ENCODE assay signal across 8 mouse cellular contexts in the genomic region with DNA sequence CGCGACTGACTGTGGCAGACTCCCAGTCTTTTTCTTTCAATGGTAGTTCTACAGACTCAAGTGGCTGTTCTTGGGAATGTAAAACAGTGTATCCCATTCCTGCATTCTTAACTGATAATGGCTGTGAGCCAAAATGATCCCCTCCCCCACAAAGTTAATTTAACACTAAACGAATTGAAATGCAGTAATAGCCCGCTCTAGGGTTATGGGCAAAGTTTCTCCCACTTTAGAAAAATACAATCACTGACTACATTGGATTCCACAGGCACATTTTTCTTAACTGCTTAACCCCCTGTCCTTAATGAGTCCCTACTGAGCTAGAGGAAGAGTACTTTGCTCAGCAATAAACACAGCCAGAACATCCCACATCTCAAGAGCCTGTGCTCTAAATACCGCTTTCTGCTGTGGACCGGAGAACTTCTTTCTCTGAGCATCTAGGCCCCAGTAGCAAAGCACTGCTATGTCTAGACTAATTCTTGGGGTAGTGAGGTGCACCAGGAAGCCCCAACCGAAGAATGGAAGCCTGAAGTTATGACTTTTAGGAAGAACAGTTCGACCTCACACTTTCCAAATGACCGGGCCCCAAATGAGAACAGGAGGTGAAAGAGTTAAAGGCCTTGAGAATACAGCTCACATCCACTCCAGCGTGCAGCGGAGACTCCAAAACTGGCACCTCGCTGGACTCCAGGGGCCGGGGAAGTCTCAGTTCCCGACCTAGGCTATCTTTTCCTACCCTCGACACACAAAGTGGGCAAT. TPM values are rescaled to one million over a fixed set of nuclear protein-coding genes. Genes with fewer than 3 reads are reported as not detected.
DNase-seq lines count a peak whose midpoint lies in the region; ATAC-seq lines count a peak whose summit lies in the region.

No protein-coding gene starts in this region.

- H3K36me3 ChIP-seq in heart, embryonic 10.5 days, result peaks cover 18% of the 10 kb centered on the region
- peaks cover 13% of the 10 kb centered on the region for H3K36me3 ChIP-seq in embryonic facial prominence, embryonic 13.5 days
- peaks cover 13% of the 10 kb centered on the region for H3K36me3 ChIP-seq in kidney, embryonic 14.5 days (ENCODE audit: control insufficient read depth, insufficient read depth, low read length)

- H3K9me3 ChIP-seq in heart, embryonic 10.5 days, result no peaks in the 10 kb centered on the region
- no peaks in the 10 kb centered on the region for H3K9me3 ChIP-seq in embryonic facial prominence, embryonic 13.5 days
- H3K9me3 ChIP-seq in kidney, embryonic 14.5 days (ENCODE audit: control insufficient read depth, low read length), result no peaks in the 10 kb centered on the region

- 7% methylated on average over 15 of the region's 15 CpGs for WGBS in heart, embryonic 10.5 days
- WGBS in embryonic facial prominence, embryonic 13.5 days, result 6% methylated on average over 15 of the region's 15 CpGs
- 7% methylated on average over 15 of the region's 15 CpGs for WGBS in kidney, embryonic 14.5 days

- H3K27me3 ChIP-seq in heart, embryonic 10.5 days (ENCODE audit: insufficient read depth, poor library complexity, severe bottlenecking), result no peaks in the 10 kb centered on the region; the same call in 1 of the 2 replicates
- H3K27me3 ChIP-seq in embryonic facial prominence, embryonic 13.5 days, result peaks cover under 1% of the 10 kb centered on the region; the same call in 1 of the 2 replicates
- no peaks in the 10 kb centered on the region for H3K27me3 ChIP-seq in kidney, embryonic 14.5 days (ENCODE audit: control insufficient read depth, insufficient read depth, low read length)

- no peak for DNase-seq in heart, embryonic 10.5 days (ENCODE audit: low spot score)
- DNase-seq in heart, postnatal 4 days, result no peak
- no peak for DNase-seq in urinary bladder, postnatal 25 days (ENCODE audit: low spot score)

- H3K4me2 ChIP-seq in embryonic facial prominence, embryonic 13.5 days, result peak overlapping the region; percentile 74
- H3K4me2 ChIP-seq in kidney, embryonic 14.5 days (replicated peaks; ENCODE audit: low read depth, low read length), result peak overlapping the region; percentile 75

- H3K4me1 ChIP-seq in heart, embryonic 10.5 days, result peaks cover 37% of the 10 kb centered on the region
- H3K4me1 ChIP-seq in embryonic facial prominence, embryonic 13.5 days, result peaks cover 31% of the 10 kb centered on the region
- H3K4me1 ChIP-seq in kidney, embryonic 14.5 days (ENCODE audit: control insufficient read depth, insufficient read depth, low read length), result peaks cover 11% of the 10 kb centered on the region

- H3K4me3 ChIP-seq in heart, embryonic 10.5 days, result peak overlapping the region; percentile 96
- peak overlapping the region; percentile 89 for H3K4me3 ChIP-seq in embryonic facial prominence, embryonic 13.5 days
- H3K4me3 ChIP-seq in kidney, embryonic 14.5 days (ENCODE audit: low read length), result peak overlapping the region; percentile 81

- H3K27ac ChIP-seq in heart, embryonic 10.5 days, result peak overlapping the region; percentile 98
- peak overlapping the region; percentile 92 for H3K27ac ChIP-seq in embryonic facial prominence, embryonic 13.5 days
- peak overlapping the region; percentile 91 for H3K27ac ChIP-seq in kidney, embryonic 14.5 days (ENCODE audit: low read depth, low read length)

- ATAC-seq in CD4-positive, CD25-positive, alpha-beta regulatory T cell, adult 4 months, result peak; percentile 6
- no peak for ATAC-seq in embryonic facial prominence, embryonic 13.5 days (ENCODE audit: insufficient number of reproducible peaks, insufficient read depth, low FRiP score, low TSS enrichment, low read depth)
- peak; percentile 17; the same call in 1 of the 2 replicates for ATAC-seq in kidney, embryonic 14.5 days (ENCODE audit: low FRiP score, low TSS enrichment)
- 0 out of 2 replicates have a peak, but pooled peaks have one; percentile 3 for ATAC-seq in monocyte, adult 5-6 weeks (replicated peaks; ENCODE audit: insufficient number of reproducible peaks, low FRiP score, low TSS enrichment, poor library complexity, severe bottlenecking)
- no peak; the same call in 1 of the 2 replicates for ATAC-seq in megakaryocyte-erythroid progenitor cell, adult 5-6 weeks (replicated peaks; ENCODE audit: low FRiP score, low TSS enrichment, poor library complexity, severe bottlenecking)

- peak overlapping the region; percentile 90 for H3K9ac ChIP-seq in embryonic facial prominence, embryonic 13.5 days
- peak overlapping the region; percentile 90 for H3K9ac ChIP-seq in kidney, embryonic 14.5 days (ENCODE audit: low read depth, low read length)

RNA-seq across cellular contexts. Expression of gene Txndc5, which starts 1.4 kb away (rescaled TPM):
- 242 and 256 TPM in 2 replicates for polyA plus RNA-seq in heart, embryonic 10.5 days (2016; fragmentation: Nextera tagmentation; extraction: Ambion mirVana)
- total RNA-seq in heart, postnatal 4 days (2021), result 10 to 100 TPM; 91.8 to 99.1 TPM
- 10 to 100 TPM; 18.1 to 18.2 TPM for polyA plus RNA-seq in CD4-positive, CD25-positive, alpha-beta regulatory T cell, adult 4 months (2017; shearing (Covaris generic))
- 225 and 237 TPM in 2 replicates for polyA plus RNA-seq in embryonic facial prominence, embryonic 13.5 days (2015; fragmentation: Nextera tagmentation; extraction: Ambion mirVana)
- polyA plus RNA-seq in kidney, embryonic 14.5 days (2014; fragmentation: Nextera tagmentation; extraction: Ambion mirVana), result 161 and 263 TPM in 2 replicates
- 47.2 to 86.3 TPM (median 48.3 TPM) in 3 replicates for total RNA-seq in monocyte, adult 5-6 weeks (2017)
- 44.9 and 52.1 TPM in 2 replicates for total RNA-seq in megakaryocyte-erythroid progenitor cell, adult 5-6 weeks (2014; fragmentation: Nextera tagmentation)
- total RNA-seq in megakaryocyte-erythroid progenitor cell, adult 5-6 weeks (2017), result 31.5 and 41.2 TPM in 2 replicates

Comparison
In these comparisons a context has a peak if more than half of its experiments do, and no peak if none do; other contexts are left out.
1. ATAC-seq: peak in CD4-positive, CD25-positive, alpha-beta regulatory T cell, adult 4 months (single experiment), kidney, embryonic 14.5 days (single experiment) and monocyte, adult 5-6 weeks (single experiment); none in embryonic facial prominence, embryonic 13.5 days (single experiment) and megakaryocyte-erythroid progenitor cell, adult 5-6 weeks (single experiment).
2. Peak in every context shown above with its lines, with median percentiles within 50 percentile points of each other: H3K27ac ChIP-seq and H3K4me3 ChIP-seq.